Mouse (Mus musculus) heart, postnatal 0 days (tissue): ENCODE results near the gene Afg1l. TPM values are rescaled to one million over a fixed set of nuclear protein-coding genes. Genes with fewer than 3 reads are reported as not detected.

Experiments
- ATAC-seq: fragments of 200-750 bp; cut with Nextera tagmentation; 2 replicates; pipeline ENCODE4 v1.8.0; 2017; ENCODE audit warnings: low read depth, moderate number of reproducible peaks, moderate library complexity; ENCODE audit not compliant: insufficient read depth
- DNase-seq: peaks from one replicate; pipeline ENCODE4 v3.0.0-alpha.2; 2016; ENCODE audit warnings: low spot score
- H3K27ac ChIP-seq: fragments of 300-500 bp; sonication (generic); 2 replicates; pipeline ENCODE4 v1.5.1; 2014; ENCODE audit warnings: low read depth, mild to moderate bottlenecking
- H3K27me3 ChIP-seq: fragments of 300-500 bp; sonication (generic); 2 replicates; pipeline ENCODE4 v1.6.1; 2014; ENCODE audit warnings: low read length, mixed read lengths; ENCODE audit not compliant: control insufficient read depth, insufficient read depth
- H3K36me3 ChIP-seq: fragments of 300-500 bp; sonication (generic); replicated peaks from 2 replicates; pipeline ENCODE4 v1.6.1; 2014; ENCODE audit warnings: low read length, mixed read lengths; ENCODE audit not compliant: control insufficient read depth, insufficient read depth
- H3K4me1 ChIP-seq: fragments of 300-500 bp; sonication (generic); 2 replicates; pipeline ENCODE4 v1.6.1; 2014; ENCODE audit warnings: antibody characterized with exemption; ENCODE audit not compliant: control insufficient read depth, insufficient read depth
- H3K4me2 ChIP-seq: fragments of 300-500 bp; sonication (generic); 2 replicates; pipeline ENCODE4 v1.6.1; 2014; ENCODE audit warnings: low read depth, mild to moderate bottlenecking, low read length, moderate library complexity
- H3K4me3 ChIP-seq: fragments of 300-500 bp; sonication (generic); 2 replicates; pipeline ENCODE4 v1.5.1; 2014; ENCODE audit warnings: low read depth, low read length
- H3K9ac ChIP-seq: fragments of 300-500 bp; sonication (generic); replicated peaks from 2 replicates; pipeline ENCODE4 v1.6.1; 2014; ENCODE audit warnings: low read depth, low read length, mixed read lengths
- H3K9me3 ChIP-seq: fragments of 300-500 bp; sonication (generic); replicated peaks from 2 replicates; pipeline ENCODE4 v1.6.1; 2016; ENCODE audit warnings: low read length; ENCODE audit not compliant: control insufficient read depth
- CTCF ChIP-seq: IDR thresholded peaks from 2 replicates; pipeline ENCODE4 v1.5.1; 2016; ENCODE audit warnings: antibody characterized with exemption, control low read depth, low read depth
- EP300 ChIP-seq: IDR thresholded peaks from 2 replicates; pipeline ENCODE4 v1.6.1; 2016; ENCODE audit warnings: antibody characterized with exemption, low read depth
- WGBS: fragments of 180-500 bp; shearing (Covaris S2); extraction: QIAGEN DNeasy Blood & Tissue Kit; methylation state at CpG from one replicate; pipeline ENCODE4 v1.1.7; 2014; 5-methylcytosine and 5-hydroxymethylcytosine counted together
- polyA plus RNA-seq: library from polyadenylated mRNA; unstranded; fragments of >200 nt; fragmentation: Nextera tagmentation; extraction: Ambion mirVana; gene quantifications from 2 replicates; pipeline ENCODE4 v1.2.1, GENCODE M21; 2015
- total RNA-seq: library from RNA; depleted of rRNA; stranded (reverse); fragments of >200 nt; gene quantifications from 2 replicates; pipeline ENCODE4 v1.2.3, GENCODE M21; 2014; ENCODE audit warnings: low replicate concordance

Gene Afg1l
- total and polyA plus RNA-seq, 2 experiments from 2014 or later = 21.8 to 24.7 TPM

GRCm38 (mm10) chr10:42455981-42456380 is 22.4 kb downstream of the Afg1l start:
- peak; percentile 22 for DNase-seq
- Histone ChIP-seq H3K4me3 (no peak overlapping the region), H3K27ac (peak overlapping the region; percentile 89), H3K36me3 (peaks cover 23% of the 10 kb centered on the region), H3K9ac (no peak overlapping the region), H3K9me3 (0 out of 2 replicates have a peak, but pooled peaks cover 6% of the 10 kb centered on the region), H3K4me1 (peaks cover 16% of the 10 kb centered on the region), H3K4me2 (no peak overlapping the region), H3K27me3 (no peaks in the 10 kb centered on the region)
- WGBS = 70% methylated on average over 5 of the region's 5 CpGs
- TF ChIP-seq EP300 (no peak), CTCF (no peak)
- no peak for ATAC-seq

- Histone ChIP-seq H3K27ac (no peak overlapping the region), H3K4me1 (peaks cover 16% of the 10 kb centered on the region), H3K4me3 (no peak overlapping the region), H3K36me3 (peaks cover 20% of the 10 kb centered on the region), H3K4me2 (no peak overlapping the region), H3K27me3 (no peaks in the 10 kb centered on the region), H3K9me3 (0 out of 2 replicates have a peak, but pooled peaks cover 6% of the 10 kb centered on the region), H3K9ac (no peak overlapping the region)
- no peak for DNase-seq
- TF ChIP-seq CTCF = no peak
- TF ChIP-seq EP300 = no peak
- 66% methylated on average over 6 of the region's 6 CpGs for WGBS
- no peak for ATAC-seq
Measured at GRCm38 (mm10) chr10:42454690-42455089, 23.7 kb downstream of the Afg1l start.

- Histone ChIP-seq H3K27me3 (no peaks in the 10 kb centered on the region), H3K4me1 (peaks cover 16% of the 10 kb centered on the region), H3K36me3 (peaks cover 16% of the 10 kb centered on the region), H3K4me2 (no peak overlapping the region), H3K9me3 (0 out of 2 replicates have a peak, but pooled peaks cover 5% of the 10 kb centered on the region), H3K9ac (no peak overlapping the region), H3K27ac (no peak overlapping the region), H3K4me3 (no peak overlapping the region)
- 46% methylated on average over 11 of the region's 11 CpGs for WGBS
- no peak for ATAC-seq
- no peak for DNase-seq
- no peak for TF ChIP-seq CTCF
- no peak for TF ChIP-seq EP300
Measured at GRCm38 (mm10) chr10:42454266-42454665, 24.1 kb downstream of the Afg1l start.

- no peak overlapping the region for H3K4me2 ChIP-seq
- ATAC-seq (no peak), DNase-seq (no peak)
- H3K4me3 ChIP-seq = no peak overlapping the region
- no peak overlapping the region for H3K9ac ChIP-seq
- WGBS = 78% methylated on average over 3 of the region's 4 CpGs
- no peak for TF ChIP-seq CTCF
- TF ChIP-seq EP300 = no peak
- peaks cover 13% of the 10 kb centered on the region for H3K36me3 ChIP-seq
- no peaks in the 10 kb centered on the region for H3K4me1 ChIP-seq
- H3K27ac ChIP-seq = no peak overlapping the region
- H3K9me3 ChIP-seq = no peaks in the 10 kb centered on the region
- H3K27me3 ChIP-seq = no peaks in the 10 kb centered on the region
Measured at GRCm38 (mm10) chr10:42449672-42450071, 28.7 kb downstream of the Afg1l start.

- WGBS = 43% methylated on average over 7 of the region's 7 CpGs
- Histone ChIP-seq H3K36me3 (peaks cover 10% of the 10 kb centered on the region), H3K9me3 (no peaks in the 10 kb centered on the region)
Measured at GRCm38 (mm10) chr10:42448371-42448770, 30.0 kb downstream of the Afg1l start.

GRCm38 (mm10) chr10:42446145-42446544 is 32.2 kb downstream of the Afg1l start:
- Histone ChIP-seq H3K27ac (no peak overlapping the region), H3K4me2 (no peak overlapping the region), H3K36me3 (no peaks in the 10 kb centered on the region), H3K4me1 (no peaks in the 10 kb centered on the region), H3K9me3 (no peaks in the 10 kb centered on the region), H3K27me3 (no peaks in the 10 kb centered on the region), H3K9ac (no peak overlapping the region), H3K4me3 (no peak overlapping the region)
- no peak for ATAC-seq
- no peak for DNase-seq
- WGBS = 61% methylated on average over 9 of the region's 9 CpGs
- TF ChIP-seq EP300 (no peak), CTCF (no peak)

More at GRCm38 (mm10) chr10:42448371-42448770, 30.0 kb downstream of the Afg1l start:
- Histone ChIP-seq H3K27me3 (no peaks in the 10 kb centered on the region), H3K9ac (no peak overlapping the region), H3K4me1 (no peaks in the 10 kb centered on the region), H3K4me2 (no peak overlapping the region), H3K27ac (no peak overlapping the region; the same call in 1 of the 2 replicates), H3K4me3 (no peak overlapping the region)
- ATAC-seq (no peak), DNase-seq (no peak)
- TF ChIP-seq CTCF (no peak), EP300 (no peak)
